In genomic region chr1:135009833-135010232, GRCm38 (mm10) we compare ENCODE assay signal across 24 mouse cellular contexts. TPM values are rescaled to one million over a fixed set of nuclear protein-coding genes. Genes with fewer than 3 reads are reported as not detected.
DNase-seq lines count a peak whose midpoint lies in the region; ATAC-seq and TF ChIP-seq lines count a peak whose summit lies in the region.
"Had no signal": no experiment of that assay in that cellular context is flagged by ENCODE, and none has a peak within 500 bp of the region (broad histone marks: within the 10 kb centered on the region; RNA-seq: fewer than 3 reads in every experiment).

No protein-coding gene starts in this region.

- H3K9ac ChIP-seq in heart, embryonic 15.5 days = no peak overlapping the region
- H3K9ac ChIP-seq: forebrain, embryonic 13.5 days; hindbrain, embryonic 14.5 days had no signal

- H3K4me1 ChIP-seq in heart, embryonic 15.5 days (replicated peaks) = peaks cover 40% of the 10 kb centered on the region
- peaks cover 26% of the 10 kb centered on the region for H3K4me1 ChIP-seq in olfactory bulb, adult 2 months (ENCODE audit: control insufficient read depth, insufficient read depth, low read length)
- H3K4me1 ChIP-seq: forebrain, embryonic 13.5 days had no signal

- peak overlapping the region; percentile 24; the same call in 1 of the 2 replicates for H3K27ac ChIP-seq in heart, embryonic 15.5 days
- H3K27ac ChIP-seq in olfactory bulb, adult 2 months (ENCODE audit: insufficient read depth, low read depth, low read length) = peak overlapping the region; percentile 64; the same call in 1 of the 2 replicates
- H3K27ac ChIP-seq: forebrain, embryonic 10.5 days; forebrain, embryonic 13.5 days; hindbrain, embryonic 14.5 days; hindbrain, postnatal 0 days had no signal

- intact Hi-C loops in heart, postnatal 25 days (cut with DNase I) = no loop called here
- intact Hi-C loops in heart, postnatal 10 days (cut with DNase I) = no loop called here

- no peak for DNase-seq in frontal cortex, postnatal 14 days (ENCODE audit: low spot score in 2 of 2)
- peak; percentile 24 for DNase-seq in heart, adult 8-10 months (ENCODE audit: low spot score)
- DNase-seq in heart, postnatal 25 days (ENCODE audit: low spot score) = no peak
- DNase-seq in heart, postnatal 10 days = no peak
- DNase-seq: adrenal gland, postnatal 10 days; adrenal gland, postnatal 36 days; cerebellum, adult 18-20 months; cerebellum, adult 9-10 months; cerebellum, postnatal 14 days; gastrocnemius, postnatal 25 days; kidney, adult 18-20 months; kidney, adult 9 months had no signal

- H3K9me3 ChIP-seq in heart, embryonic 15.5 days (replicated peaks) = no peaks in the 10 kb centered on the region
- H3K9me3 ChIP-seq: forebrain, embryonic 10.5 days; forebrain, embryonic 13.5 days had no signal

- H3K36me3 ChIP-seq in heart, embryonic 15.5 days = no peaks in the 10 kb centered on the region
- H3K36me3 ChIP-seq: forebrain, embryonic 10.5 days had no signal

- no peak overlapping the region for H3K4me3 ChIP-seq in heart, embryonic 15.5 days
- H3K4me3 ChIP-seq in olfactory bulb, adult 2 months (ENCODE audit: insufficient read depth, low read depth, low read length) = no peak overlapping the region
- H3K4me3 ChIP-seq: forebrain, embryonic 10.5 days; forebrain, embryonic 13.5 days had no signal

- WGBS in heart, embryonic 15.5 days = 53% methylated on average over 3 of the region's 3 CpGs
- 80% methylated on average over 3 of the region's 3 CpGs for WGBS in olfactory bulb, adult 2 months

- no peak overlapping the region for H3K4me2 ChIP-seq in heart, embryonic 15.5 days
- H3K4me2 ChIP-seq: forebrain, embryonic 13.5 days; heart, embryonic 11.5 days; hindbrain, embryonic 14.5 days had no signal

- TF ChIP-seq POLR2A in olfactory bulb, adult 2 months (IDR thresholded peaks at IDR 0.05; ENCODE audit: insufficient read depth, low read depth, low read length) = no peak

- no peak for TF ChIP-seq CTCF in olfactory bulb, adult 2 months (IDR thresholded peaks at IDR 0.05; ENCODE audit: insufficient read depth, low read depth, low read length)

- 0 out of 2 replicates have a peak, but pooled peaks have one; percentile 23 for ATAC-seq in frontal cortex, adult (ENCODE audit: low TSS enrichment)
- no peak for ATAC-seq in heart, embryonic 15.5 days (replicated peaks; ENCODE audit: insufficient number of reproducible peaks, insufficient read depth, low FRiP score, low read depth)
- ATAC-seq: activated CD4-positive, CD25-positive, alpha-beta regulatory T cell, adult 4 months; forebrain, embryonic 13.5 days; forebrain, embryonic 16.5 days; hindbrain, postnatal 0 days; inflammation-experienced regulatory T-cells, adult 6 months; intestine, embryonic 16.5 days had no signal

- H3K27me3 ChIP-seq in heart, embryonic 15.5 days = no peaks in the 10 kb centered on the region
- H3K27me3 ChIP-seq: forebrain, embryonic 13.5 days had no signal

RNA-seq across cellular contexts. Expression of gene Ube2t, which starts 47.5 kb away (rescaled TPM):
- total RNA-seq in heart, adult 8-10 months (2022) = 1 to 10 TPM; 5.3 to 9.7 (median 7.4) TPM
- total RNA-seq in heart, postnatal 25 days (2021) = 1 to 10 TPM; 4.4 to 7.6 TPM
- polyA plus RNA-seq in heart, embryonic 15.5 days (2015; fragmentation: Nextera tagmentation; extraction: Ambion mirVana) = 42.8 and 48.2 TPM in 2 replicates
- 10 to 100 TPM in 1 of 2 experiments, 1 to 10 TPM in 1; 9.6 to 10.1 TPM for total RNA-seq in heart, postnatal 10 days (2021)
- not detected in 2 replicates for polyA plus RNA-seq in olfactory bulb, adult 2 months (2012; ENCODE audit: insufficient read depth, insufficient read length, low replicate concordance, missing spikeins)

RNA-seq across cellular contexts. Expression of gene Ppp1r12b, which starts 54.1 kb away (rescaled TPM):
- 100 to 1,000 TPM; 171 to 181 (median 179) TPM for total RNA-seq in heart, adult 8-10 months (2022)
- 100 to 1,000 TPM; 147 to 165 TPM for total RNA-seq in heart, postnatal 25 days (2021)
- 25.4 and 26.0 TPM in 2 replicates for polyA plus RNA-seq in heart, embryonic 15.5 days (2015; fragmentation: Nextera tagmentation; extraction: Ambion mirVana)
- total RNA-seq in heart, postnatal 10 days (2021) = 100 to 1,000 TPM; 130 to 131 TPM
- 34.2 and 262 TPM in 2 replicates for polyA plus RNA-seq in olfactory bulb, adult 2 months (2012; ENCODE audit: insufficient read depth, insufficient read length, low replicate concordance, missing spikeins)
